Mouse (Mus musculus): ENCODE measurements around the gene Rpa1. TPM values are rescaled to one million over a fixed set of nuclear protein-coding genes. Genes with fewer than 3 reads are reported as not detected.
"Not testable (repeated sequence)": the region's sequence is repeated elsewhere in the genome, so short reads cannot be mapped to it uniquely, and the experiment has no call there.

The Rpa1 gene
- polyA plus RNA-seq, 1 experiment from 2014 or later = 119 TPM

DNA sequence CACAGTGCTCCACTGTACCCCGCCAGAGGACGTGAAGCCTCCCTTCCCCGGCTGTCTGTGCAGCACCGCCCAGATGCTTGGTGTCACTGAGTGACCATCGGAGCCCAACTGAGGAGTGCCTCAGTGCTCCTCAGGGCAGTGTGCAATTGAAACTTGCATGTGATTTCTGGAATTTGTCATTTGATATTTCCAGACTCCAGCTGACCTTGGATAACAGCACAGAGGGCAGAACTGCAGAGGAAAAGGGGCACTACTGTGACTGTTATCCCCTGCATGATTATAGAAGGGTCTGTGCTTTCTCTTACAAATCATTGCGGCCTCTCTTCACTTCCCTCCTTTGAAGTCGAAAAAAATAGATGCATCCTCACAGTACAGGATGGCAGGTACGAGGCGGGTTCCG lies 60.2 kb downstream of the Rpa1 start:
- H3K9me3 ChIP-seq (ENCODE audit: control insufficient read depth, low read length) = no peaks in the 10 kb centered on the region
- H3K9ac ChIP-seq (ENCODE audit: low read depth, low read length) = no peak overlapping the region
- no peak overlapping the region for H3K4me3 ChIP-seq (ENCODE audit: low read length)
- H3K36me3 ChIP-seq (ENCODE audit: control insufficient read depth, insufficient read depth, low read length) = no peaks in the 10 kb centered on the region
- 70% methylated on average over 10 of the region's 10 CpGs for WGBS
- no peak for ATAC-seq (ENCODE audit: low FRiP score, low TSS enrichment)
- H3K27ac ChIP-seq (ENCODE audit: low read depth, low read length) = no peak overlapping the region
- peaks cover 6% of the 10 kb centered on the region for H3K27me3 ChIP-seq (ENCODE audit: control insufficient read depth, insufficient read depth, low read length)
- H3K4me2 ChIP-seq (replicated peaks; ENCODE audit: low read depth, low read length) = no peak overlapping the region
- 0 out of 2 replicates have a peak, but pooled peaks cover 2% of the 10 kb centered on the region for H3K4me1 ChIP-seq (ENCODE audit: control insufficient read depth, insufficient read depth, low read length)

DNA sequence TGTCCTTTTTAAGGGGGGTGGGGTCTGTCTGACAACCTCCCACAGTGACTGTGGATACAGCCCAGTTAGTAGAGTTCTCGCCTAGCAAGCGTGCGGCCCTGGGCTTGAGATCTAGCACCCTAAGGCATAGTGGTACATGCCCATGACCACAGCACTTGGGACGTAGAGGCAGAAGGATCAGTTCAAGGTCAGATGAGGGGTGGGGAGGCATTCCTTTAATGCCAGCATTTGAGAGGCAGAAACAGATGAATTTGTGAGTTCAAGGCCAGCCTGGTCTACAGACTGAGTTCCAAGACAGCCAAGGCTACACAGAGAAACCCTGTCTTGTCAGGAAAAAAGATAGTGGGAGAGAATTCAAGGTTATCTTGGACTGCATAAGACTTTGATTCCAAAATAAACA lies 61.3 kb downstream of the Rpa1 start:
- no peak for ATAC-seq (ENCODE audit: low FRiP score, low TSS enrichment)
- Histone ChIP-seq H3K27me3 (ENCODE audit: control insufficient read depth, insufficient read depth, low read length) (peaks cover 17% of the 10 kb centered on the region), H3K4me2 (replicated peaks; ENCODE audit: low read depth, low read length) (no peak overlapping the region), H3K4me3 (ENCODE audit: low read length) (no peak overlapping the region), H3K9ac (ENCODE audit: low read depth, low read length) (no peak overlapping the region), H3K27ac (ENCODE audit: low read depth, low read length) (no peak overlapping the region), H3K4me1 (ENCODE audit: control insufficient read depth, insufficient read depth, low read length) (0 out of 2 replicates have a peak, but pooled peaks cover 4% of the 10 kb centered on the region), H3K9me3 (ENCODE audit: control insufficient read depth, low read length) (no peaks in the 10 kb centered on the region), H3K36me3 (ENCODE audit: control insufficient read depth, insufficient read depth, low read length) (no peaks in the 10 kb centered on the region)
- WGBS = 90% methylated on average over 4 of the region's 4 CpGs

DNA sequence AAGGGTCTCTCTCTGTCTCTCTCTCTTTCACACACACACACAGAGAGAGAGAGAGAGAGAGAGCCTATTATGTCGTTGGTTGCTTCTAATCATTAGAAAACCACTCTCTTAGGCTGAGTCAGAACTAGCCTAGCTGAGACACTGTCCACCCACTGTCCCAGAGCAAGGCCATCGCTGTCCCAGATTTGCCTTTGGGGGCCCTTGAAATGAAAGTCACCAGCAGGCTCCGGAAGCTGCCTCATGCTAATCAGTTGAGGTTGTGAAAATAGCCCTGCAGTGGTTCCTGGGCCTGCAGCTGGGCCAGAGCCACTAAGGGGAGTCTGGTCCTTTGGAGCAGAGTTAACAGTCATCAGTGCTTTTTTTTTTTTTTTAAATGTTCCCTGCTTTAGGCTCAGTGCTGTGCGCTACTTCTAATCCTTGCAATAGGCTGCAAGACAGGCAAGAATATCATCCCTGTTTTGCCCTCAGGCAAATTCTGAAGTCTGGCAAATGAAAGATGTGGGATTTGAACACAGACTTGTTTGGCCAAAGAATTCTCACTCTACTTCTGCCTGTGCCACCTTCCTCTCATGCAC lies 62.1 kb downstream of the Rpa1 start:
- H3K9ac ChIP-seq (ENCODE audit: low read depth, low read length) = no peak overlapping the region
- 51% methylated on average over 4 of the region's 4 CpGs for WGBS
- no peak overlapping the region for H3K4me3 ChIP-seq (ENCODE audit: low read length)
- H3K36me3 ChIP-seq (ENCODE audit: control insufficient read depth, insufficient read depth, low read length) = no peaks in the 10 kb centered on the region
- H3K27ac ChIP-seq (ENCODE audit: low read depth, low read length) = no peak overlapping the region
- H3K9me3 ChIP-seq (ENCODE audit: control insufficient read depth, low read length) = no peaks in the 10 kb centered on the region
- ATAC-seq (ENCODE audit: low FRiP score, low TSS enrichment) = no peak
- 0 out of 2 replicates have a peak, but pooled peaks cover 6% of the 10 kb centered on the region for H3K4me1 ChIP-seq (ENCODE audit: control insufficient read depth, insufficient read depth, low read length)
- peaks cover 20% of the 10 kb centered on the region for H3K27me3 ChIP-seq (ENCODE audit: control insufficient read depth, insufficient read depth, low read length)
- no peak overlapping the region for H3K4me2 ChIP-seq (replicated peaks; ENCODE audit: low read depth, low read length)

DNA sequence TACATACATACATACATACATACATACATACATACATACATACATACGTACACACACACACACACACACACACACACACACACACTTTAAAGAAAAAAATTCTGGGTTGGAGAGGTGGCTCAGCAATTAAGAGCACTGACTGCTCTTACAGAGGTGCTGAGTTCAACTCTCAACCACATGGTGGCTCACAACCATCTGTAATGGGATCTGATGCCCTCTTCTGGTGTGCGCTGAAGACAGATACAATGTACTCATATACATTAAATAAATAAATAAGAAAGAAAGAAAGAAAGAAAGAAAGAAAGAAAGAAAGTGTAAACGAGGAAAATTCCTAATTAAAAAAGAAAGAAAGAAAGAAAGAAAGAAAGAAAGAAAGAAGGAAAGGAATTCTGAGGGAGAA lies 64.3 kb downstream of the Rpa1 start:
- not testable (repeated sequence) for H3K4me2 ChIP-seq (replicated peaks; ENCODE audit: low read depth, low read length); H3K9me3 ChIP-seq (ENCODE audit: control insufficient read depth, low read length); H3K27ac ChIP-seq (ENCODE audit: low read depth, low read length); H3K4me3 ChIP-seq (ENCODE audit: low read length); ATAC-seq (ENCODE audit: low FRiP score, low TSS enrichment); H3K9ac ChIP-seq (ENCODE audit: low read depth, low read length); H3K36me3 ChIP-seq (ENCODE audit: control insufficient read depth, insufficient read depth, low read length)
- WGBS = 69% methylated on average over 3 of the region's 3 CpGs
- Histone ChIP-seq H3K27me3 (ENCODE audit: control insufficient read depth, insufficient read depth, low read length) (peaks cover 20% of the 10 kb centered on the region), H3K4me1 (ENCODE audit: control insufficient read depth, insufficient read depth, low read length) (peaks cover 21% of the 10 kb centered on the region)

DNA sequence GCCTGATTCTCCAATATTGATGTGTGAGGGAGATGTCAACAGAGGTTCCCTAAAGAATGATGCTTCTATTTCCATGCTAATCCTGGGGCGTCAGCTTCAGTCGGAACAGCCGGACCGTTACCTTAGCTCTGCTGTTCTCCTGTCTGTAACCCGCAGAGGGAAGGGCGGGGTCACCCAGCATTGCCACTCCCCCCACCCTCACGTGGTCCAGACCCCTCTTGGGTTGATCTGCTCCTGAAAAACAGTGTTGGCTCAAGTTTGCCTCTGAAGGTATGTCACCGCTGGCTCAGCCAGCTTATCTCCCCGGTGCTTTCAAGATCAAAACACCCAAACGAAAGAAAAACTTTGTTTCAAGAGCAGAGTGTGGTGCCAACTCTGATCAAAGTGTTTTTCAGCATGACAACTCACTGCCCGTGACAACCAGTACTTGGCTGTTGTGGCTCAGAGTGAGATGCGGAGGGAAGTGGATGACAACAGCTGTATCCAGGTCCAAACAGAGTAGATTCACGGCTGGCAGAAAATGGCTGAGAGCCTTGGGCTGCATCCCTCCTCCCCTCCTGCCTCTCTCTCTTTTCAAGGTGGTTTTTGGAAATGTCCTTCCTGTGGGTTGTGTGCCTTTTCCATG lies 65.5 kb downstream of the Rpa1 start:
- no peak overlapping the region for H3K27ac ChIP-seq (ENCODE audit: low read depth, low read length)
- WGBS = 9% methylated on average over 13 of the region's 13 CpGs
- H3K36me3 ChIP-seq (ENCODE audit: control insufficient read depth, insufficient read depth, low read length) = no peaks in the 10 kb centered on the region
- H3K9ac ChIP-seq (ENCODE audit: low read depth, low read length) = no peak overlapping the region
- peak overlapping the region; percentile 17; the same call in 1 of the 2 replicates for H3K4me2 ChIP-seq (replicated peaks; ENCODE audit: low read depth, low read length)
- H3K27me3 ChIP-seq (ENCODE audit: control insufficient read depth, insufficient read depth, low read length) = peaks cover 20% of the 10 kb centered on the region
- no peak for ATAC-seq (ENCODE audit: low FRiP score, low TSS enrichment)
- H3K9me3 ChIP-seq (ENCODE audit: control insufficient read depth, low read length) = no peaks in the 10 kb centered on the region
- H3K4me1 ChIP-seq (ENCODE audit: control insufficient read depth, insufficient read depth, low read length) = peaks cover 21% of the 10 kb centered on the region
- no peak overlapping the region for H3K4me3 ChIP-seq (ENCODE audit: low read length)

DNA sequence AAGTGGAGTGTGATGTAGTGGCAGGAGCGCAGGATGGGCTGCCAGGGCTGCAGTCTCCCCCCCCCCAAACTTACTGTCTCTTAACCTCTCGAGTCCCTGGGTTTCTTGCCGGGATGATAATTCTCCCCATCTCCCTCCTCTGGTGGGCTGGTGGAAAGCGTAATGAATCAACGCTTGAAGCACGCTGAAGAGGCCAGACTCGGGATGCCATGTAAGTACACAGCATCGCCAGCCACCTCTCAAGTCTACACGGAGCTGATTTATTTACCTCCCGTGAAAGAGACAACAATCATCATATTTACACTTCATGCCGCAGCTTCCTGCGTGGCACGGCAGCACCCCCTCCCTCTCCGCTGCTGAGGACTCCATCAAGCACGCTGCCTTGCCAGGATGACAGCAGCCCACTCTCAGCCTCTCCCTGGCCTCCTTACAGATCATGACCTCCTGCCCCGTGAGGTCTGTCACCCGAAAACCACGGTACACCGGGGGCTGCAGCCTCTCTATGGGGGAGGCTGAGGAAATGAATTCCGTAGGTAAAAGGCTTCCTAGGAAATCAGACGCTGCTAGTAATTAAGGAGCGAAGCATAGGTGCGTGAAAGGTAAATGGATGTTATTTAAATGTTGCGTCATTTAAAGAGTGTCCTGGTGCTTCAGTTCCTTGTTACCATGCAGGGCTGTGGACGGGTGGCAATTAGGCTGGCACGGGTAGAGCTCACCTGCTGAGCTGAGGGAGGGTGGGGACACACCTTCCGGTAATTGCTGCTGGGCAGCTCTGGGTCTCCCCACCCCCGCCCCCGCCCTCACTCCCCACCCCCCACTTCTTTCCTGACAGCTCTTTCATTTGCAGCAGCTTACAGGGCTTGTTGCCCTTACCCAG lies 66.5 kb downstream of the Rpa1 start:
- Histone ChIP-seq H3K9ac (ENCODE audit: low read depth, low read length) (no peak overlapping the region), H3K4me3 (ENCODE audit: low read length) (peak overlapping the region; percentile 4; the same call in 1 of the 2 replicates), H3K36me3 (ENCODE audit: control insufficient read depth, insufficient read depth, low read length) (no peaks in the 10 kb centered on the region), H3K27me3 (ENCODE audit: control insufficient read depth, insufficient read depth, low read length) (peaks cover 20% of the 10 kb centered on the region), H3K4me2 (replicated peaks; ENCODE audit: low read depth, low read length) (peak overlapping the region; percentile 17; the same call in 1 of the 2 replicates), H3K27ac (ENCODE audit: low read depth, low read length) (no peak overlapping the region), H3K4me1 (ENCODE audit: control insufficient read depth, insufficient read depth, low read length) (peaks cover 21% of the 10 kb centered on the region), H3K9me3 (ENCODE audit: control insufficient read depth, low read length) (no peaks in the 10 kb centered on the region)
- peak; percentile 41 for ATAC-seq (ENCODE audit: low FRiP score, low TSS enrichment)
- WGBS = 7% methylated on average over 29 of the region's 29 CpGs

DNA sequence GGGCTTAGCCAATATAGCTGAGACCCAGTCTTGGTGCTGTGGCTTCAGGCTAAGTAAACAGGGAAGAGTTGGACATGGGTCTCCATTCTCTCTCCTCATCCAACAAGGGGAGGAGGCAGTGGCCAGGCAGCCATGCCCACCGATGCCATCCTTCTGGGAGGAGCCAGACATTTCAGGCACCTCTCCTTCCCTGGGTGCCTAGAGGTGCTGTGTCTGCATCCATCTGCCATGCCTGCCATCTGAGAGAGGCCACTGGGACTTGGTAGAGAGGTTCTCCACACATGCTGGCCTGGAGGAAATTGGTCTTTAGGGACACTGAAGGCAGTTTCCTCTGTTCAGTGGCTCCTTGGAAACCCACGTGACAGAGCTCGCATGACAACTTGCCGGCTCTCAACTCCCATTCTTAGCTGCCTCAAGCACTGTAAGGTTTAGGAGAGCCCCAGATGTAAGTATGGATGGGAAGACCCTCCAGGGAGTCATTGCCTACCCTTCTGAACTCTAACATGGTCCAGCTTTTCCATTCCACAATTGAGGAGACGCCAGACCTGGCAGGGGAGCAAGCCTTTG lies 67.6 kb downstream of the Rpa1 start:
- peaks cover 23% of the 10 kb centered on the region for H3K4me1 ChIP-seq (ENCODE audit: control insufficient read depth, insufficient read depth, low read length)
- no peak overlapping the region for H3K27ac ChIP-seq (ENCODE audit: low read depth, low read length)
- no peak overlapping the region for H3K4me2 ChIP-seq (replicated peaks; ENCODE audit: low read depth, low read length)
- no peaks in the 10 kb centered on the region for H3K9me3 ChIP-seq (ENCODE audit: control insufficient read depth, low read length)
- H3K4me3 ChIP-seq (ENCODE audit: low read length) = no peak overlapping the region
- ATAC-seq (ENCODE audit: low FRiP score, low TSS enrichment) = no peak
- WGBS = 65% methylated on average over 5 of the region's 5 CpGs
- no peak overlapping the region for H3K9ac ChIP-seq (ENCODE audit: low read depth, low read length)
- H3K36me3 ChIP-seq (ENCODE audit: control insufficient read depth, insufficient read depth, low read length) = no peaks in the 10 kb centered on the region
- peaks cover 20% of the 10 kb centered on the region for H3K27me3 ChIP-seq (ENCODE audit: control insufficient read depth, insufficient read depth, low read length)

DNA sequence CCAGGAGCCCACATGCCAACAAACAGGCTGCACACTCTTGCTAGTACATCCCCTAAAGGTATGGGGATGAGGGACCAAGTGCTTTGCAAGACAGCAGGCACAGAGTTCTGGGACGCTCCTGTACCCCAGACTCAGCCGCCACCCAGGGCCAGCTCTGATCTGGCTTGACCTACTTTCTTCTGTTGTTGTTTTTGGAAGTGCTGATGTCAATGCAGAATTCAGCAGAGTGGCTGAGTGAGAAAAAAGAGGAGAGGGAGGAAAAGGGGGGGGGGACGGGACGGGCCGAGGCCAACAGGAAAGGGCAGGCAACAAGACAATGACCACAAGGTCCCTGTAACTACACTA lies 68.1 kb downstream of the Rpa1 start:
- H3K9ac ChIP-seq (ENCODE audit: low read depth, low read length) = no peak overlapping the region
- ATAC-seq (ENCODE audit: low FRiP score, low TSS enrichment) = no peak
- 56% methylated on average over 5 of the region's 5 CpGs for WGBS
- no peaks in the 10 kb centered on the region for H3K9me3 ChIP-seq (ENCODE audit: control insufficient read depth, low read length)
- H3K36me3 ChIP-seq (ENCODE audit: control insufficient read depth, insufficient read depth, low read length) = no peaks in the 10 kb centered on the region
- no peak overlapping the region for H3K4me2 ChIP-seq (replicated peaks; ENCODE audit: low read depth, low read length)
- H3K4me1 ChIP-seq (ENCODE audit: control insufficient read depth, insufficient read depth, low read length) = peaks cover 28% of the 10 kb centered on the region
- H3K27me3 ChIP-seq (ENCODE audit: control insufficient read depth, insufficient read depth, low read length) = peaks cover 20% of the 10 kb centered on the region
- H3K27ac ChIP-seq (ENCODE audit: low read depth, low read length) = no peak overlapping the region
- H3K4me3 ChIP-seq (ENCODE audit: low read length) = no peak overlapping the region

Data from kidney, embryonic 14.5 days (tissue).